Mouse (Mus musculus): ENCODE results near the gene Lrrc31.

GRCm38 (mm10) chr3:30722036-30722435 is 22.4 kb upstream of the Lrrc31 start:
- TF ChIP-seq CTCF (IDR thresholded peaks at IDR 0.05; ENCODE audit: extremely low read depth, insufficient read depth, low read length) (no peak), POLR2A (IDR thresholded peaks at IDR 0.05; ENCODE audit: extremely low read depth, insufficient read depth, low read length) (no peak)

Measured in cortical plate, adult 2 months (tissue).